Comparison of ENCODE assay signal across 8 mouse cellular contexts in genomic region chr17:45573087-45573779, GRCm38 (mm10). TPM values are rescaled to one million over a fixed set of nuclear protein-coding genes. Genes with fewer than 3 reads are reported as not detected.
DNase-seq lines count a peak whose midpoint lies in the region; ATAC-seq lines count a peak whose summit lies in the region.

Hsp90ab1 (minus strand) TSS chr17:45573271.

- peak within 1 kb of the TSS; percentile 98 for H3K27ac ChIP-seq in intestine, embryonic 14.5 days (ENCODE audit: low read depth)

- no peaks in the 10 kb centered on the region for H3K27me3 ChIP-seq in intestine, embryonic 14.5 days (replicated peaks; ENCODE audit: control insufficient read depth, insufficient read depth, low read length)

- no peaks in the 10 kb centered on the region for H3K9me3 ChIP-seq in intestine, embryonic 14.5 days (ENCODE audit: control insufficient read depth, low read length)

- peaks cover 39% of the 10 kb centered on the region for H3K36me3 ChIP-seq in intestine, embryonic 14.5 days (ENCODE audit: control insufficient read depth, insufficient read depth, low read length)

- H3K9ac ChIP-seq in intestine, embryonic 14.5 days (ENCODE audit: low read length) = peak within 1 kb of the TSS; percentile 100

- intact Hi-C loops in left cerebral cortex, postnatal 14 days (cut with DNase I) = no loop called here

- DNase-seq in adrenal gland, adult (ENCODE audit: inconsistent age in 2 of 2, low spot score in 1 of 2) = peak; percentile 98 to 100
- peak; percentile 99 for DNase-seq in embryo, embryonic 10.5 days (ENCODE audit: low spot score)
- DNase-seq in gastrocnemius, postnatal 25 days = peak; percentile 97
- DNase-seq in intestine, embryonic 14.5 days (ENCODE audit: low spot score) = peak; percentile 100
- DNase-seq in left cerebral cortex, postnatal 14 days (ENCODE audit: low spot score in 2 of 2) = peak; percentile 98 to 99
- DNase-seq in mesoderm, embryonic 11.5 days (ENCODE audit: low read depth, low spot score) = peak; percentile 97
- peak; percentile 98 to 99 for DNase-seq in right cerebral cortex, postnatal 36 days (ENCODE audit: low spot score in 2 of 2)
- DNase-seq in yolk sac, embryonic 10.5 days (ENCODE audit: low spot score) = peak; percentile 99

- peaks cover 20% of the 10 kb centered on the region for H3K4me1 ChIP-seq in intestine, embryonic 14.5 days (replicated peaks; ENCODE audit: control insufficient read depth, insufficient read depth, low read length)

- under 1% methylated on average over 41 of the region's 41 CpGs for WGBS in intestine, embryonic 14.5 days

- peak within 1 kb of the TSS; percentile 98 for H3K4me3 ChIP-seq in intestine, embryonic 14.5 days (ENCODE audit: low read depth, low read length)

- ATAC-seq in intestine, embryonic 14.5 days (replicated peaks; ENCODE audit: low FRiP score, low TSS enrichment, low read depth) = peak; percentile 89

- peak within 1 kb of the TSS; percentile 90 for H3K4me2 ChIP-seq in intestine, embryonic 14.5 days (ENCODE audit: low read length)

RNA-seq across cellular contexts. Expression of gene Hsp90ab1, which starts in this region (rescaled TPM):
- total RNA-seq in gastrocnemius, postnatal 25 days (2021) = 100 to 1,000 TPM; 839 to 859 TPM
- polyA plus RNA-seq in intestine, embryonic 14.5 days (2014; fragmentation: Nextera tagmentation; extraction: Ambion mirVana) = 1,628 and 1,680 TPM in 2 replicates
- total RNA-seq in left cerebral cortex, postnatal 14 days (2021) = 1,000 to 10,000 TPM; 1,454 to 1,586 TPM

Comparison
In these comparisons a context has a peak if more than half of its experiments do, and no peak if none do; other contexts are left out.
1. Peak in every context shown above with its lines: DNase-seq, ATAC-seq, H3K4me3 ChIP-seq and H3K27ac ChIP-seq.